Mouse (Mus musculus) midbrain, embryonic 15.5 days (tissue): ENCODE measurements around the gene Gm10447. TPM values are rescaled to one million over a fixed set of nuclear protein-coding genes. Genes with fewer than 3 reads are reported as not detected.
A peak's percentile ranks its signal among the peaks of the same experiment; 100 is the strongest.

Source experiments
- ATAC-seq: fragments of 200-750 bp; cut with Nextera tagmentation; replicated peaks from 2 replicates; pipeline ENCODE4 v1.8.0; 2017; ENCODE audit warnings: moderate TSS enrichment
- H3K27ac ChIP-seq: fragments of 300-500 bp; sonication (generic); 2 replicates; pipeline ENCODE4 v1.5.1; 2015; ENCODE audit warnings: mild to moderate bottlenecking, inconsistent platforms
- H3K27me3 ChIP-seq: fragments of 300-500 bp; sonication (generic); replicated peaks from 2 replicates; pipeline ENCODE4 v1.6.1; 2015; ENCODE audit warnings: inconsistent platforms
- H3K36me3 ChIP-seq: fragments of 300-500 bp; sonication (generic); replicated peaks from 2 replicates; pipeline ENCODE4 v1.6.1; 2015; ENCODE audit warnings: inconsistent platforms
- H3K4me1 ChIP-seq: fragments of 300-500 bp; sonication (generic); 2 replicates; pipeline ENCODE4 v1.6.1; 2015; ENCODE audit warnings: inconsistent platforms
- H3K4me2 ChIP-seq: fragments of 300-500 bp; sonication (generic); 2 replicates; pipeline ENCODE4 v1.6.1; 2015; ENCODE audit warnings: inconsistent platforms, mild to moderate bottlenecking, moderate library complexity
- H3K4me3 ChIP-seq: fragments of 300-500 bp; sonication (generic); 2 replicates; pipeline ENCODE4 v1.5.1; 2015; ENCODE audit warnings: mild to moderate bottlenecking, inconsistent platforms
- H3K9ac ChIP-seq: fragments of 300-500 bp; sonication (generic); 2 replicates; pipeline ENCODE4 v1.6.1; 2015; ENCODE audit warnings: mild to moderate bottlenecking, inconsistent platforms
- H3K9me3 ChIP-seq: fragments of 300-500 bp; sonication (generic); 2 replicates; pipeline ENCODE4 v1.6.1; 2016; ENCODE audit warnings: inconsistent platforms
- WGBS: fragments of 180-500 bp; shearing (Covaris S2); methylation state at CpG from one replicate; pipeline ENCODE4 v1.1.7; 2015; ENCODE audit warnings: mixed read lengths; 5-methylcytosine and 5-hydroxymethylcytosine counted together
- polyA plus RNA-seq: library from polyadenylated mRNA; unstranded; fragments of >200 nt; fragmentation: Nextera tagmentation; extraction: Ambion mirVana; gene quantifications from 2 replicates; pipeline ENCODE4 v1.2.1, GENCODE M21; 2015

The Gm10447 gene
- polyA plus RNA-seq, 1 experiment from 2014 or later = not detected

- Histone ChIP-seq H3K27me3 (peaks cover 23% of the 10 kb centered on the region), H3K36me3 (no peaks in the 10 kb centered on the region), H3K4me1 (peaks cover 31% of the 10 kb centered on the region), H3K27ac (no peak overlapping the region), H3K9me3 (no peaks in the 10 kb centered on the region), H3K9ac (no peak overlapping the region), H3K4me2 (no peak overlapping the region), H3K4me3 (no peak overlapping the region)
- 76% methylated on average over 3 of the region's 3 CpGs for WGBS
- ATAC-seq = no peak
These were observed 15.8 kb upstream of the Gm10447 start for GRCm38 (mm10) chr11:53472709-53473108.

- H3K4me2 ChIP-seq = peak within 1 kb of the TSS; percentile 54
- H3K27me3 ChIP-seq = peaks cover 45% of the 10 kb centered on the region
- H3K36me3 ChIP-seq = no peaks in the 10 kb centered on the region
- no peak within 1 kb of the TSS; the same call in 1 of the 2 replicates for H3K9ac ChIP-seq
- H3K4me1 ChIP-seq = peaks cover 28% of the 10 kb centered on the region
- no peaks in the 10 kb centered on the region for H3K9me3 ChIP-seq
- 1% methylated on average over 29 of the region's 29 CpGs for WGBS
- ATAC-seq = peak; percentile 77
- H3K4me3 ChIP-seq = peak within 1 kb of the TSS; percentile 24
- peak within 1 kb of the TSS; percentile 61 for H3K27ac ChIP-seq
These were observed 13.2 kb upstream of the Gm10447 start, which contains the start of gene Gm9837 for GRCm38 (mm10) chr11:53469968-53470695. Gene Gm9837 (minus strand): TSS chr11:53470479.

- ATAC-seq = no peak
- no peak overlapping the region for H3K9ac ChIP-seq
- H3K36me3 ChIP-seq = no peaks in the 10 kb centered on the region
- no peak overlapping the region for H3K4me3 ChIP-seq
- H3K4me2 ChIP-seq = peak overlapping the region; percentile 54
- peaks cover 2% of the 10 kb centered on the region; the same call in 1 of the 2 replicates for H3K9me3 ChIP-seq
- H3K4me1 ChIP-seq = peaks cover 28% of the 10 kb centered on the region
- WGBS = 32% methylated on average over 16 of the region's 16 CpGs
- no peak overlapping the region for H3K27ac ChIP-seq
- H3K27me3 ChIP-seq = peaks cover 52% of the 10 kb centered on the region
These were observed 12.5 kb upstream of the Gm10447 start for GRCm38 (mm10) chr11:53469294-53469967.

GRCm38 (mm10) chr11:53466231-53466971 lies 9.5 kb upstream of the Gm10447 start:
- peak; percentile 40 for ATAC-seq
- peaks cover 80% of the 10 kb centered on the region for H3K27me3 ChIP-seq

GRCm38 (mm10) chr11:53463551-53464424 lies 6.9 kb upstream of the Gm10447 start:
- peak overlapping the region; percentile 38 for H3K4me3 ChIP-seq
- no peak overlapping the region for H3K27ac ChIP-seq
- H3K4me2 ChIP-seq = peak overlapping the region; percentile 72
- peaks cover 19% of the 10 kb centered on the region for H3K4me1 ChIP-seq
- H3K27me3 ChIP-seq = peaks cover 82% of the 10 kb centered on the region
- H3K9me3 ChIP-seq = peaks cover 3% of the 10 kb centered on the region; the same call in 1 of the 2 replicates
- ATAC-seq = peak; percentile 40
- H3K36me3 ChIP-seq = no peaks in the 10 kb centered on the region
- 5% methylated on average over 55 of the region's 55 CpGs for WGBS
- peak overlapping the region; percentile 16; the same call in 1 of the 2 replicates for H3K9ac ChIP-seq

More at GRCm38 (mm10) chr11:53466231-53466971, 9.5 kb upstream of the Gm10447 start:
- Histone ChIP-seq H3K4me3 (peak overlapping the region; percentile 30), H3K9ac (peak overlapping the region; percentile 24; the same call in 1 of the 2 replicates), H3K4me2 (peak overlapping the region; percentile 52), H3K9me3 (peaks cover 3% of the 10 kb centered on the region; the same call in 1 of the 2 replicates), H3K4me1 (peaks cover 39% of the 10 kb centered on the region), H3K36me3 (no peaks in the 10 kb centered on the region), H3K27ac (no peak overlapping the region)
- 5% methylated on average over 40 of the region's 40 CpGs for WGBS

GRCm38 (mm10) chr11:53461727-53462126 lies 4.8 kb upstream of the Gm10447 start:
- Histone ChIP-seq H3K27me3 (peaks cover 84% of the 10 kb centered on the region), H3K4me1 (peaks cover 26% of the 10 kb centered on the region), H3K9ac (no peak overlapping the region), H3K4me2 (no peak overlapping the region), H3K36me3 (no peaks in the 10 kb centered on the region), H3K4me3 (no peak overlapping the region), H3K27ac (no peak overlapping the region), H3K9me3 (peaks cover 3% of the 10 kb centered on the region; the same call in 1 of the 2 replicates)
- ATAC-seq = no peak
- 19% methylated on average over 5 of the region's 5 CpGs for WGBS

- H3K4me2 ChIP-seq = no peak overlapping the region
- peaks cover 3% of the 10 kb centered on the region; the same call in 1 of the 2 replicates for H3K9me3 ChIP-seq
- no peak overlapping the region for H3K27ac ChIP-seq
- WGBS = 83% methylated on average over 3 of the region's 3 CpGs
- no peaks in the 10 kb centered on the region for H3K36me3 ChIP-seq
- H3K4me3 ChIP-seq = no peak overlapping the region
- no peak overlapping the region for H3K9ac ChIP-seq
- peaks cover 21% of the 10 kb centered on the region for H3K4me1 ChIP-seq
- ATAC-seq = no peak
- H3K27me3 ChIP-seq = peaks cover 85% of the 10 kb centered on the region
These were observed 3.3 kb upstream of the Gm10447 start for GRCm38 (mm10) chr11:53460192-53460591.

GRCm38 (mm10) chr11:53458996-53459395 lies 2.1 kb upstream of the Gm10447 start:
- no peaks in the 10 kb centered on the region for H3K36me3 ChIP-seq
- H3K27me3 ChIP-seq = peaks cover 76% of the 10 kb centered on the region
- no peak overlapping the region for H3K4me3 ChIP-seq
- 70% methylated on average over 3 of the region's 3 CpGs for WGBS
- H3K9me3 ChIP-seq = no peaks in the 10 kb centered on the region
- ATAC-seq = no peak
- peaks cover 20% of the 10 kb centered on the region for H3K4me1 ChIP-seq
- no peak overlapping the region for H3K9ac ChIP-seq
- H3K4me2 ChIP-seq = no peak overlapping the region
- no peak overlapping the region for H3K27ac ChIP-seq

GRCm38 (mm10) chr11:53457372-53457954 lies 553 bp upstream of the Gm10447 start:
- Histone ChIP-seq H3K4me2 (peak overlapping the region; percentile 80), H3K27me3 (peaks cover 61% of the 10 kb centered on the region), H3K4me1 (peaks cover 11% of the 10 kb centered on the region), H3K4me3 (peak overlapping the region; percentile 47), H3K36me3 (no peaks in the 10 kb centered on the region), H3K9ac (peak overlapping the region; percentile 40), H3K27ac (no peak overlapping the region), H3K9me3 (no peaks in the 10 kb centered on the region)
- no peak for ATAC-seq
- WGBS = 5% methylated on average over 29 of the region's 29 CpGs

GRCm38 (mm10) chr11:53453031-53453430 lies 3.9 kb downstream of the Gm10447 start:
- 82% methylated on average over 5 of the region's 5 CpGs for WGBS
- H3K36me3 ChIP-seq = no peaks in the 10 kb centered on the region
- no peak overlapping the region for H3K27ac ChIP-seq
- ATAC-seq = no peak
- H3K9ac ChIP-seq = no peak overlapping the region
- H3K9me3 ChIP-seq = no peaks in the 10 kb centered on the region
- H3K27me3 ChIP-seq = peaks cover 29% of the 10 kb centered on the region
- H3K4me2 ChIP-seq = no peak overlapping the region
- no peak overlapping the region for H3K4me3 ChIP-seq
- H3K4me1 ChIP-seq = peaks cover 11% of the 10 kb centered on the region

- Histone ChIP-seq H3K9me3 (no peaks in the 10 kb centered on the region), H3K4me2 (no peak overlapping the region), H3K4me1 (peaks cover 10% of the 10 kb centered on the region), H3K27ac (no peak overlapping the region), H3K9ac (no peak overlapping the region), H3K4me3 (no peak overlapping the region), H3K27me3 (peaks cover 22% of the 10 kb centered on the region), H3K36me3 (no peaks in the 10 kb centered on the region)
- WGBS = 93% methylated on average over 9 of the region's 9 CpGs
- ATAC-seq = no peak
These were observed 4.5 kb downstream of the Gm10447 start for GRCm38 (mm10) chr11:53452396-53452795.
